Mouse (Mus musculus): Measurements from ENCODE around the gene Ccdc80.

- TF ChIP-seq POLR2A (IDR thresholded peaks at IDR 0.05; ENCODE audit: insufficient read depth, low read depth, low read length) (no peak), CTCF (IDR thresholded peaks at IDR 0.05; ENCODE audit: insufficient read depth, low read depth, low read length) (no peak)
These were observed 21.8 kb upstream of the Ccdc80 start for GRCm38 (mm10) chr16:45071424-45071823.
